11 mouse cellular contexts compared by ENCODE assay signal in the genomic region with DNA sequence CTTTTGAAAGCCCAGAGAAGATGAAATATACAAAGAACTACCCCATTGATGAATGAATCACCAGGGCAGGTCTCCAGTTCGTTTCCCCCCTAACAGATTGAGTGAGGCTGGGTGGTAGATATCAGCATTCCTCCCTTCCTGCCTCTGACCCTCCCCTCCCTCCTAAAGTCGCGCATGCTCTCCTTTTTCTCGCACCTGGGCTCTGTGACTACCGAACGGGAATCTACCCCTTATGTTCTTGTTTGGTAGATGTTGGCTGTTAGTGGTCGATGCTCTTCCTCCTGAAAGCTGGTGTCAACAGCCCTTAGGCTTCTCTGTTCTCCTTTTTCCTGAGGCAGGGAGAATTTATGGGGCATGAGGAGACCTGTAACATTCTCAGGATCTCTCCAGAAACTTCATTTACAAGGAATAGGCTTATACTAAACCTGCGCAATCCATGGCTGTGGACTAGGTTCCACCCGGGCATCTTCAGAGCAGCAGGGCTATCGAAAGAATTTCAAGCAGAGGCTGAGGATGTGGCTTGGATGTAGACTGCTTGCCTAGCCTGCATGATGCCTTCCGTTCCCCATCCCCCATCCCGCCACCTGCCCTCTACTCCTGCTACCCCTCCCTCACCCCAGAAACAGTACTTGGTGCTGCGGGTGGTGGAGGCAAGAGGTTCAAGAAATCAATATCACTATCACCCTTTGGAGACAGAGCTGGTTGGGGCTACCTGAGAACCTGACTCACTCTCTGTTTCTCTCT. TPM values are rescaled to one million over a fixed set of nuclear protein-coding genes. Genes with fewer than 3 reads are reported as not detected.
DNase-seq lines count a peak whose midpoint lies in the region; ATAC-seq and TF ChIP-seq lines count a peak whose summit lies in the region.
"Had no signal": no experiment of that assay in that cellular context is flagged by ENCODE, and none has a peak within 500 bp of the region (broad histone marks: within the 10 kb centered on the region; RNA-seq: fewer than 3 reads in every experiment).

No protein-coding gene starts in this region.

- DNase-seq in embryonic facial prominence, embryonic 14.5 days (ENCODE audit: low spot score), result no peak
- DNase-seq in embryonic facial prominence, embryonic 10.5 days (ENCODE audit: low spot score), result no peak
- DNase-seq in spleen, adult 2 months (ENCODE audit: low read depth in 1 of 2, low spot score in 2 of 2), result peak in 1 of 2 experiments; percentile 48
- no peak for DNase-seq in spleen, postnatal 4 days (ENCODE audit: low spot score in 2 of 2)
- peak; percentile 91 for DNase-seq in thymus, postnatal 25 days
- DNase-seq in kidney, adult 11 months, result no peak
- DNase-seq in lung, postnatal 14 days, result no peak

- H3K27ac ChIP-seq in embryonic facial prominence, embryonic 14.5 days (replicated peaks; ENCODE audit: low read depth, low read length), result no peak overlapping the region
- no peak overlapping the region for H3K27ac ChIP-seq in embryonic facial prominence, embryonic 10.5 days (replicated peaks)
- peak overlapping the region; percentile 59 for H3K27ac ChIP-seq in spleen, adult 2 months (ENCODE audit: insufficient read depth, low read length)
- H3K27ac ChIP-seq: embryonic facial prominence, embryonic 13.5 days; limb, embryonic 15.5 days had no signal

- peak; percentile 41; the same call in 1 of the 2 replicates for ATAC-seq in embryonic facial prominence, embryonic 14.5 days (ENCODE audit: low read depth)
- peak; percentile 26; the same call in 1 of the 2 replicates for ATAC-seq in megakaryocyte, adult 5-6 weeks (ENCODE audit: poor library complexity, severe bottlenecking)

- no peak overlapping the region for H3K4me3 ChIP-seq in embryonic facial prominence, embryonic 14.5 days (ENCODE audit: low read depth, low read length)
- H3K4me3 ChIP-seq in embryonic facial prominence, embryonic 10.5 days, result no peak overlapping the region
- no peak overlapping the region for H3K4me3 ChIP-seq in spleen, adult 2 months (ENCODE audit: extremely low read depth, insufficient read depth, insufficient read length)
- H3K4me3 ChIP-seq: embryonic facial prominence, embryonic 13.5 days had no signal

- TF ChIP-seq CTCF in spleen, adult 2 months (IDR thresholded peaks at IDR 0.05; ENCODE audit: extremely low read depth, insufficient read depth, insufficient read length, insufficient replicate concordance), result no peak

- TF ChIP-seq POLR2A in spleen, adult 2 months (IDR thresholded peaks at IDR 0.05; ENCODE audit: low read depth, low read length), result no peak

- WGBS in embryonic facial prominence, embryonic 14.5 days, result 28% methylated on average over 13 of the region's 13 CpGs
- WGBS in embryonic facial prominence, embryonic 10.5 days, result 27% methylated on average over 13 of the region's 13 CpGs
- 8% methylated on average over 13 of the region's 13 CpGs for WGBS in spleen, adult 2 months

- no peaks in the 10 kb centered on the region for H3K9me3 ChIP-seq in embryonic facial prominence, embryonic 14.5 days (ENCODE audit: control insufficient read depth, low read length)
- no peaks in the 10 kb centered on the region for H3K9me3 ChIP-seq in embryonic facial prominence, embryonic 10.5 days
- H3K9me3 ChIP-seq: embryonic facial prominence, embryonic 13.5 days; G1E; limb, embryonic 15.5 days had no signal

- H3K4me1 ChIP-seq in embryonic facial prominence, embryonic 14.5 days (ENCODE audit: control insufficient read depth, insufficient read depth, low read length), result no peaks in the 10 kb centered on the region
- peaks cover 4% of the 10 kb centered on the region for H3K4me1 ChIP-seq in embryonic facial prominence, embryonic 10.5 days
- H3K4me1 ChIP-seq in spleen, adult 2 months (ENCODE audit: control insufficient read depth, insufficient read depth, insufficient read length), result peaks cover 16% of the 10 kb centered on the region; the same call in 1 of the 2 replicates

- no peak overlapping the region for H3K9ac ChIP-seq in embryonic facial prominence, embryonic 14.5 days (ENCODE audit: low read depth, low read length)
- H3K9ac ChIP-seq: embryonic facial prominence, embryonic 13.5 days; limb, embryonic 15.5 days had no signal

- no peaks in the 10 kb centered on the region for H3K36me3 ChIP-seq in embryonic facial prominence, embryonic 14.5 days (ENCODE audit: control insufficient read depth, insufficient read depth, low read length)
- no peaks in the 10 kb centered on the region for H3K36me3 ChIP-seq in embryonic facial prominence, embryonic 10.5 days (replicated peaks)
- no peaks in the 10 kb centered on the region for H3K36me3 ChIP-seq in spleen, adult 2 months (ENCODE audit: control insufficient read depth, insufficient read depth, low read length)
- H3K36me3 ChIP-seq: embryonic facial prominence, embryonic 13.5 days; G1E; limb, embryonic 15.5 days had no signal

- peaks cover 10% of the 10 kb centered on the region for H3K27me3 ChIP-seq in embryonic facial prominence, embryonic 14.5 days (replicated peaks; ENCODE audit: control insufficient read depth, insufficient read depth, low read length)
- peaks cover 16% of the 10 kb centered on the region for H3K27me3 ChIP-seq in embryonic facial prominence, embryonic 10.5 days (replicated peaks; ENCODE audit: low read depth, poor library complexity, severe bottlenecking)
- H3K27me3 ChIP-seq in spleen, adult 2 months (ENCODE audit: control insufficient read depth, insufficient read depth, low read length), result no peaks in the 10 kb centered on the region

- H3K4me2 ChIP-seq in embryonic facial prominence, embryonic 14.5 days (ENCODE audit: low read depth, low read length), result no peak overlapping the region

RNA-seq across cellular contexts. Expression of a gene that starts 11.3 kb away (rescaled TPM):
- polyA plus RNA-seq in embryonic facial prominence, embryonic 14.5 days (2014; fragmentation: Nextera tagmentation; extraction: Ambion mirVana), result 9.0 and 10.2 TPM in 2 replicates
- 8.2 and 8.8 TPM in 2 replicates for polyA plus RNA-seq in embryonic facial prominence, embryonic 10.5 days (2016; fragmentation: Nextera tagmentation; extraction: Ambion mirVana)
- 6.6 and 8.0 TPM in 2 replicates for polyA plus RNA-seq in spleen, adult 2 months (2012; rRNA removed)
- total RNA-seq in megakaryocyte, adult 5-6 weeks (2015), result 7.8 TPM in 2 replicates
- total RNA-seq in megakaryocyte, adult 5-6 weeks (2017), result 7.6 TPM in 2 replicates
- polyA plus RNA-seq: G1E had no signal

RNA-seq across cellular contexts. Expression of a gene that starts 18.3 kb away (rescaled TPM):
- not detected in 2 replicates for polyA plus RNA-seq in embryonic facial prominence, embryonic 14.5 days (2014; fragmentation: Nextera tagmentation; extraction: Ambion mirVana)
- 0.21 TPM in 1 of 2 replicates, not detected in the other for polyA plus RNA-seq in embryonic facial prominence, embryonic 10.5 days (2016; fragmentation: Nextera tagmentation; extraction: Ambion mirVana)
- 1.2 and 3.9 TPM in 2 replicates for polyA plus RNA-seq in spleen, adult 2 months (2012; rRNA removed)
- total RNA-seq in megakaryocyte, adult 5-6 weeks (2015), result 0.31 TPM in 1 of 2 replicates, not detected in the other
- total RNA-seq in megakaryocyte, adult 5-6 weeks (2017), result 0.11 TPM in 1 of 2 replicates, not detected in the other
- polyA plus RNA-seq: embryonic facial prominence, embryonic 13.5 days; G1E; limb, embryonic 15.5 days had no signal

RNA-seq across cellular contexts. Expression of a gene that starts 32.9 kb away (rescaled TPM):
- not detected in 2 replicates for polyA plus RNA-seq in embryonic facial prominence, embryonic 14.5 days (2014; fragmentation: Nextera tagmentation; extraction: Ambion mirVana)
- polyA plus RNA-seq in embryonic facial prominence, embryonic 10.5 days (2016; fragmentation: Nextera tagmentation; extraction: Ambion mirVana), result not detected in 2 replicates
- polyA plus RNA-seq in spleen, adult 2 months (2012; rRNA removed), result not detected in 2 replicates
- not detected in 2 replicates for total RNA-seq in megakaryocyte, adult 5-6 weeks (2015)
- not detected in 2 replicates for total RNA-seq in megakaryocyte, adult 5-6 weeks (2017)
- total RNA-seq: G1E had no signal
- polyA plus RNA-seq: embryonic facial prominence, embryonic 13.5 days; G1E; limb, embryonic 15.5 days had no signal

RNA-seq across cellular contexts. Expression of a gene that starts 44.5 kb away (rescaled TPM):
- polyA plus RNA-seq in embryonic facial prominence, embryonic 14.5 days (2014; fragmentation: Nextera tagmentation; extraction: Ambion mirVana), result 1.2 TPM in 2 replicates
- polyA plus RNA-seq in embryonic facial prominence, embryonic 10.5 days (2016; fragmentation: Nextera tagmentation; extraction: Ambion mirVana), result not detected in 2 replicates
- polyA plus RNA-seq in spleen, adult 2 months (2012; rRNA removed), result 0.09 and 0.22 TPM in 2 replicates
- 1.2 and 1.3 TPM in 2 replicates for total RNA-seq in megakaryocyte, adult 5-6 weeks (2015)
- total RNA-seq in megakaryocyte, adult 5-6 weeks (2017), result 1.6 and 2.4 TPM in 2 replicates
- polyA plus RNA-seq: G1E had no signal

RNA-seq across cellular contexts. Expression of a gene that starts 59.0 kb away (rescaled TPM):
- polyA plus RNA-seq in embryonic facial prominence, embryonic 14.5 days (2014; fragmentation: Nextera tagmentation; extraction: Ambion mirVana), result not detected in 2 replicates
- polyA plus RNA-seq in embryonic facial prominence, embryonic 10.5 days (2016; fragmentation: Nextera tagmentation; extraction: Ambion mirVana), result not detected in 2 replicates
- not detected in 2 replicates for polyA plus RNA-seq in spleen, adult 2 months (2012; rRNA removed)
- total RNA-seq in megakaryocyte, adult 5-6 weeks (2015), result not detected in 2 replicates
- not detected in 2 replicates for total RNA-seq in megakaryocyte, adult 5-6 weeks (2017)
- polyA plus RNA-seq: embryonic facial prominence, embryonic 13.5 days; G1E; limb, embryonic 15.5 days had no signal
